Mouse (Mus musculus) bone marrow macrophage, adult 2 months (primary cell): ENCODE data around the gene Ntan1. TPM values are rescaled to one million over a fixed set of nuclear protein-coding genes. Genes with fewer than 3 reads are reported as not detected.
A peak's percentile ranks its signal among the peaks of the same experiment; 100 is the strongest.
"Not testable (repeated sequence)": the region's sequence is repeated elsewhere in the genome, so short reads cannot be mapped to it uniquely, and the experiment has no call there.

ENCODE experiments used
- H3K27ac ChIP-seq: 2 replicates; pipeline ENCODE4 v1.5.1; 2012; ENCODE audit warnings: low read depth, low read length; ENCODE audit not compliant: insufficient read depth
- H3K4me1 ChIP-seq: 2 replicates; pipeline ENCODE4 v1.6.1; 2012; ENCODE audit warnings: low read length; ENCODE audit not compliant: control insufficient read depth, insufficient read depth
- H3K4me3 ChIP-seq: 2 replicates; pipeline ENCODE4 v1.5.1; 2012; ENCODE audit warnings: mild to moderate bottlenecking, low read length, moderate library complexity; ENCODE audit not compliant: insufficient read depth
- CTCF ChIP-seq: IDR thresholded peaks from 2 replicates; pipeline ENCODE4 v1.5.1; 2012; ENCODE audit warnings: low read depth, mild to moderate bottlenecking, low read length, moderate library complexity
- POLR2A ChIP-seq: IDR thresholded peaks from 2 replicates; pipeline ENCODE4 v1.6.1; 2012; ENCODE audit warnings: mild to moderate bottlenecking, low read depth, low read length, borderline replicate concordance
- polyA plus RNA-seq: library from polyadenylated mRNA; stranded (reverse); fragments of >200 nt; gene quantifications from 2 replicates; pipeline ENCODE4 v1.2.4, GENCODE M21; 2012; ENCODE audit not compliant: missing spikeins, insufficient read depth, insufficient read length

Ntan1 gene
- polyA plus RNA-seq, 1 experiment, result 81.3 TPM

DNA sequence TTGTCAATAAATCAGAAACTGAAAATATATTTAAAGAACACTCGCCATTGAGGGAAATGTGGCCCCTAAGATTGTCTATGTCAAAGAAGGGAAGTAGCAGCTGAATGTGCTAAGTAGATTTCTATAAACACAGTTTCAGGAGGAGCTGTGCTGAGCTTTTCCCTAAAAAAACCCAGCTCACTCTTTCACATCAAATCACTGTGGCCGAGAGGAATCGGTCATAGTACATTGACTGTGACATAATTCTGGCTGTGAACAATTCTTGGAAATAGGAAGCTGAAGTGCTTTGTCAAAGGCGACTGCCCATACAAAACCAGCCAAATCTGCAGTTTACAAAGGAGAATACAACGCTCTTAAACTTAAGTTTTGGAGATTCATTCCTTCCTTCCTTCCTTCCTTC lies 48.0 kb downstream of the Ntan1 start:
- peak overlapping the region; percentile 61 for H3K27ac ChIP-seq
- peaks cover 25% of the 10 kb centered on the region for H3K4me1 ChIP-seq
- H3K4me3 ChIP-seq, result no peak overlapping the region
- TF ChIP-seq CTCF, result no peak
- TF ChIP-seq POLR2A, result no peak

DNA sequence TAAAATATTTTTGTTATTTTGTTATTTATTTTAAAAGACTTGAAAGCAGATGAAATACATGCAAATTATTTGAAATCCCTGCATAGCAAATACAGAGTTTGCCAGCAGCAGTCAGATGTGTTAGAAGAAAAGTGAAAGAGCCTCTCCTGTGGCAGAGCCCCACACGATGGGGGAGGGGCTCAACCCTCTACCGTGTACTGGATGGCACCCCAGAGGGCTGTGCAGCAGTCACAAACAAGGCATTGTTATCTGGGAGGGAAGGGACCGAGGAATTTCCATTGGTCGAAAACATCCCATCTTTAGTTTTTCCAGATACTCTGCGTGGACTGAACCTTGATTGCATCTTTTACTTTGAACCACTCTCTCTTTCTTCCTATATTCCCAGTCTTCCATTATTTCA lies 48.8 kb downstream of the Ntan1 start:
- H3K4me3 ChIP-seq, H3K27ac ChIP-seq: not testable (repeated sequence)
- peaks cover 25% of the 10 kb centered on the region for H3K4me1 ChIP-seq

DNA sequence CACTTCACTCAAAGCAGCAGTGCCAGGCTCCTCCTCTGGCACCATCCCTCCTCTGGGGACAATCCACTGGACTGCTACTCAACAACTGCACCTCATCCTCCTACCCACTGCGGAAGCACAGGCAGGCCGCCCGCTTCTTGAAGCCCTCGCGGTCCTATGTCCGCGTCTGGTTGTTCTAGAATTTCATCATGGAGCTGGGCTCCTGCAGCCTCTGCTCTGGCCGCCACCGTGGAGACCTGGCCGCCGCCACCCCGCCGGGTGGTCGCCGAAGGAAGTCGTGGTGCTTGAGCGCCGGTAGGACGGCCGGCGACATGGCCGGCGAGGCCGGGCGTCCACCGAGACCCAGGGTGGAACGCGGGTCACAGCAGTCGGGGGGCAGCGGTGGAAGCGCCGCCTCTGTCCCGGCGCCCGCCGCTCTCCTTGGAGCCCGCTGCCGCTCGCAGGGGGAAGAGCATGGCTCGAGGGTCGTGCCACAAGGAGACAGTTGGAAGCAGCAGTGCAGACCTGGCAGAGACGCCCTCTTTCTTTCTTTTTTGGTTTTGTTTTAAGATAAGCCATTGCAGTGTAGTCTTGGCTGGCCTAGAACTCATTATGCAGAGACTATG lies 49.4 kb downstream of the Ntan1 start:
- Histone ChIP-seq H3K4me3 (no peak overlapping the region), H3K4me1 (peaks cover 23% of the 10 kb centered on the region), H3K27ac (no peak overlapping the region)
- TF ChIP-seq POLR2A (no peak), CTCF (no peak)

DNA sequence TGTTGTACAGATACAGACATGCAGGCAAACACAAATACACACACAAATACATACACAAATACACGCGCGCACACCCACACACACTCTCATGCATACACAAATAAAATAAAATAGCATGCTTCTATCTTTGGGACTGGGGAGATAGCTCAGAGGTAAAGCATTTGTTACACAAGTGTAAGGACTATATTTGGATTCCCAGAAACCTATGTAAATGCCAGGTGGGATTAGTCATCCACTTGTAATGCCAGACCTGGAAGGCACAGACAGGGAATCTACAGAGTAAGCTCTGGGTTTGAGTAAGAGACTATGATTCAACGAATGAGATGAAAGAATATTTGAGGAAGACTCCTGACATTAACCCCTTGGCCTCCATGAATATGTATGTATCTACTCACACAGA lies 56.8 kb downstream of the Ntan1 start:
- no peak overlapping the region for H3K27ac ChIP-seq
- TF ChIP-seq CTCF, result no peak
- H3K4me3 ChIP-seq, result no peak overlapping the region
- H3K4me1 ChIP-seq, result no peaks in the 10 kb centered on the region

DNA sequence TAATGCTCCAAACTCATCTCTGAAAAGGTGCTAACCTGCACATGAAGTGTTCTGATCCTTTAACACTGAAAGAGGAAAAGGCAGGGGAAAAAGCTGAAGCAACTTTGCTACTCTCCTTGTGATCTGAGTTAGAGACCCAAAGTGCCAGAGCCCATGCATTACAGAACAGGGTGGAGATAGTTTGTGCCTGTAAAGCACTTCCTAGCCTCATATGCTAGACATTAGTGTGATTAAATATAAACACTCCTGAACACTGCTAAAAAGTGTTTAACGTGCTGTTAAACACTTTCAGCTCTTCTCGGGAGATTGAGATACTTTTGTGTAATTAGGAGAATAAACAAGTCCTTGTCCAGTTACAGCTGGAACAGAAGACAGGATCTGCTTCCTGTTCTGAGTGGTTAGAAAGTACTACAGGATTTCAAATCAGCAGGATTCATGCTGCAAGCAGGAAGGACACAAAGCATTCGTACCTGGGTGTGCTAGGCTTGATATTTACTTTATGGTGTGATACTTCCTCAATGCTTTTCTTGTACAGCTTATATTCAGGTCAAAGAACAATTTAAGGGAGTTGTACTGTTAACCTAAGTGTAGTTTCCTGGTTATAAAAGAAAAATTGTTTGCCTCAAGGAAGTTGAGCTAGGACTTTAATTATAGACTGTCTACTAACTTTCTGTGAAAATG lies 64.6 kb downstream of the Ntan1 start:
- no peak overlapping the region for H3K4me3 ChIP-seq
- no peaks in the 10 kb centered on the region for H3K4me1 ChIP-seq
- H3K27ac ChIP-seq, result no peak overlapping the region
- TF ChIP-seq CTCF, result no peak
- TF ChIP-seq POLR2A, result no peak

Other genes with a start within 250 kb of the Ntan1 start
- 11.6 and 14.7 TPM in 2 replicates for gene Parn, start 150.7 kb upstream of the Ntan1 start, polyA plus RNA-seq
- 37.5 and 51.0 TPM in 2 replicates for gene Bfar, start 147.0 kb upstream of the Ntan1 start, polyA plus RNA-seq
- gene 3110001I22Rik, start 146.9 kb upstream of the Ntan1 start, polyA plus RNA-seq, result 3.6 TPM in 2 replicates
- gene Pla2g10, start 87.9 kb upstream of the Ntan1 start, polyA plus RNA-seq, result not detected in 2 replicates
- 14.4 and 16.7 TPM in 2 replicates for gene Rrn3, start 38.1 kb upstream of the Ntan1 start, polyA plus RNA-seq
- 85.6 and 93.5 TPM in 2 replicates for gene Pdxdc1, start 84.3 kb downstream of the Ntan1 start, polyA plus RNA-seq
- 4.8 and 5.8 TPM in 2 replicates for gene Mpv17l, start 84.3 kb downstream of the Ntan1 start, polyA plus RNA-seq
- gene 2900011O08Rik, start 167.8 kb downstream of the Ntan1 start, polyA plus RNA-seq, result not detected in 2 replicates
- gene Ifitm7, start 168.0 kb downstream of the Ntan1 start, polyA plus RNA-seq, result not detected in 2 replicates